Comparison of ENCODE assay signal across 1 mouse cellular context in the genomic region with DNA sequence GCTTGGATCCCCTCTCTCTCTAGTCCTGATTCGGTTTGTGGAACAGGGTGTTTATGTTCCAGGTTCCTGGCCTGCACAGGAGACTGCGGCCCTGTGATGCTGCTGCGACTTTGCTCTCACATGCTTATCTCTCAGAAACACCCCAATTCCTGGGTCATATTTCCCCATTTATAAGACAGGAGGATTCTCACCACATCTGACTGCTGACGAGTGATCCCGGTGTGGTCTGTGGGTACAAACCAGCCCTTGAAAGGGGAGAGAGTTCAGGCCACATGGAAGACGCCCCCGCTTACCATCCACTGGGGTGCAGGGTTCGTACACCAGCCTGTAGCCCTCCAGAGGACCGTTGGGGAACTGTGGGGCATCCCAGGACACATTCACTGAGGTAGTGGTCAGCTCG.
TF ChIP-seq lines count a peak whose summit lies in the region.

No protein-coding gene starts in this region.

TF ChIP-seq in MEL, 35 proteins besides CTCF, POLR2A, EP300 and RAD21 (continued from another document):
- TF ChIP-seq ZC3H11A (IDR thresholded peaks at IDR 0.05; ENCODE audit: low read depth, low read length) (no peak), NELFE (IDR thresholded peaks at IDR 0.05; ENCODE audit: low read depth, low read length) (no peak), MYC (IDR thresholded peaks at IDR 0.05; ENCODE audit: low read depth, low read length) (peak; percentile 72), SMC3 (IDR thresholded peaks at IDR 0.05; ENCODE audit: low read depth, low read length) (peak; percentile 47), TAL1 (IDR thresholded peaks at IDR 0.05; ENCODE audit: low read length) (peak; percentile 91), GATA1 (IDR thresholded peaks at IDR 0.05; ENCODE audit: low read depth, low read length) (peak; percentile 91), MAZ (IDR thresholded peaks at IDR 0.05; ENCODE audit: low read depth, low read length) (0 out of 2 replicates have a peak, but pooled peaks have one; percentile 51), USF2 (IDR thresholded peaks at IDR 0.05; ENCODE audit: borderline replicate concordance in 1 of 2, insufficient read depth in 1 of 2, low read depth in 1 of 2, low read length in 2 of 2) (no peak), USF1 (IDR thresholded peaks at IDR 0.05; ENCODE audit: low read depth, low read length) (no peak), POLR2AphosphoS2 (IDR thresholded peaks at IDR 0.05; ENCODE audit: low read length) (no peak), KAT2A (conservative IDR thresholded peaks at IDR 0.05; ENCODE audit: low read depth, low read length) (no peak), POLR2AphosphoS5 (IDR thresholded peaks at IDR 0.05; ENCODE audit: borderline replicate concordance, low read depth, low read length) (no peak), SIN3A (IDR thresholded peaks at IDR 0.05; ENCODE audit: low read length) (peak; percentile 83), TBP (IDR thresholded peaks at IDR 0.05; ENCODE audit: low read depth, low read length) (peak; percentile 79; the same call in 1 of the 2 replicates), UBTF (IDR thresholded peaks at IDR 0.05; ENCODE audit: borderline replicate concordance, insufficient read depth, low read depth, low read length) (no peak), MYB (IDR thresholded peaks at IDR 0.05; ENCODE audit: low read depth, low read length) (no peak), ZKSCAN1 (IDR thresholded peaks at IDR 0.05; ENCODE audit: low read depth, low read length) (no peak), NRF1 (IDR thresholded peaks at IDR 0.05; ENCODE audit: insufficient read depth, low read depth, low read length, poor library complexity, severe bottlenecking) (no peak), ELF1 (IDR thresholded peaks at IDR 0.05; ENCODE audit: low read depth, low read length) (no peak), JUND (IDR thresholded peaks at IDR 0.05; ENCODE audit: low read depth, low read length) (no peak), TCF12 (IDR thresholded peaks at IDR 0.05; ENCODE audit: low read depth, low read length) (peak; percentile 91), MAFK (IDR thresholded peaks at IDR 0.05; ENCODE audit: borderline replicate concordance, low read depth, low read length) (no peak)
TF ChIP-seq in MEL: peak in this region for 12.
